Mouse (Mus musculus) bone marrow macrophage, adult 2 months (primary cell): ENCODE data around the gene Prdm11. TPM values are rescaled to one million over a fixed set of nuclear protein-coding genes. Genes with fewer than 3 reads are reported as not detected.

ENCODE experiments used
- H3K27ac ChIP-seq: 2 replicates; pipeline ENCODE4 v1.5.1; 2012; ENCODE audit warnings: low read depth, low read length; ENCODE audit not compliant: insufficient read depth
- H3K4me1 ChIP-seq: 2 replicates; pipeline ENCODE4 v1.6.1; 2012; ENCODE audit warnings: low read length; ENCODE audit not compliant: control insufficient read depth, insufficient read depth
- H3K4me3 ChIP-seq: 2 replicates; pipeline ENCODE4 v1.5.1; 2012; ENCODE audit warnings: mild to moderate bottlenecking, low read length, moderate library complexity; ENCODE audit not compliant: insufficient read depth
- CTCF ChIP-seq: IDR thresholded peaks from 2 replicates; pipeline ENCODE4 v1.5.1; 2012; ENCODE audit warnings: low read depth, mild to moderate bottlenecking, low read length, moderate library complexity
- POLR2A ChIP-seq: IDR thresholded peaks from 2 replicates; pipeline ENCODE4 v1.6.1; 2012; ENCODE audit warnings: mild to moderate bottlenecking, low read depth, low read length, borderline replicate concordance
- polyA plus RNA-seq: library from polyadenylated mRNA; stranded (reverse); fragments of >200 nt; gene quantifications from 2 replicates; pipeline ENCODE4 v1.2.4, GENCODE M21; 2012; ENCODE audit not compliant: missing spikeins, insufficient read depth, insufficient read length

Gene Prdm11
- polyA plus RNA-seq, 1 experiment: 2.9 TPM

DNA sequence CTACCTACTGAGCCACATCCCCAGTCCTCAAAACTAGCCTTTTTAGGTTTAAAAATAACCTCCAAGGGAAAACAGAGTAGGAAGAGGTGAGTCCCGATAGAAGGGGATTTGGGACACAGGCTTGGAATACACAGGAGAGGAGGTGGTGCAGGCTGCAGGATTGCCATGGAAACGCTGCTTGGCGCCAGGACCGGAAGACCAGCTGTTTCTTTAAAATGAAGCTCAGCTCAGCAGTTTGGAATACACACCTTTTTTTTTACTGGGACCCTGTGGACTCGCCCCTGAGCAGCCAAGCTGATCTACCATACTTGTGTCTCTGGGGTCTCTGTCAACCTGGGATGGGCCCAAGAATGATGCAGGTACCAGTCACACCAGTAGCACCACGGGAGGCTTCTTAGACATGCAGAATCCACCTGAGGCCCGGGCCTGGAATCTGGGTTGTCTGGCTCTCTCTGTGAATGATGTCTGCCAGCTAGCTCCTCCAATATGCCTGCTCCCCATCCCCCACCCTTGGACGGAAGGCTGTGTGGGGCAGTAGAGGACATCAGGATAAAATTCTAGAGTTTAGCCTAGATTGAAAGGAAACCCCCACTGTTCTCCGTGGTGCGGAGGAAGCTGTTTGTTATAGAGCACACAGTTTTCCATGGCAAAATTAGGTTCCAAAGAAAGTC is 111.5 kb downstream of the Prdm11 start:
- H3K27ac ChIP-seq: no peak overlapping the region
- H3K4me1 ChIP-seq: no peaks in the 10 kb centered on the region
- TF ChIP-seq POLR2A: no peak
- TF ChIP-seq CTCF: no peak
- H3K4me3 ChIP-seq: no peak overlapping the region

DNA sequence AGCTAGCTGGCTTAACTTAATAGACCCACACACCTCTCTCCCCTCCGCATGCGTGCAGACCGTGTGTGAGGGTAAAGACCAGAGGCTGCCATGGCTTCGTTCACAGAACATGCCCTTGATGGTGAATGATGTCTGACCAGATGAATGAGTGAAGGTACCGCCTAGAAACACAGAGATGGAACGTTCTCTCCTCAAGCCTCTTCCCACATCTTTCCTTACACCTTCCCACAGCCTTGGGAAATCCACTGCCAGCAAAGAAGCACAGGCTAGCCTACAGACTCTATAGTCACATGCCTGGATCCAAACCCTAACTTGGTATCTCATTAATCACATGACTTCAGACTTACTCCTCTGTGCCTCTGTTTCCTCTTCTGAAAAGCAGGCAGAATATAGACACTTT is 112.6 kb downstream of the Prdm11 start:
- no peak overlapping the region for H3K4me3 ChIP-seq

DNA sequence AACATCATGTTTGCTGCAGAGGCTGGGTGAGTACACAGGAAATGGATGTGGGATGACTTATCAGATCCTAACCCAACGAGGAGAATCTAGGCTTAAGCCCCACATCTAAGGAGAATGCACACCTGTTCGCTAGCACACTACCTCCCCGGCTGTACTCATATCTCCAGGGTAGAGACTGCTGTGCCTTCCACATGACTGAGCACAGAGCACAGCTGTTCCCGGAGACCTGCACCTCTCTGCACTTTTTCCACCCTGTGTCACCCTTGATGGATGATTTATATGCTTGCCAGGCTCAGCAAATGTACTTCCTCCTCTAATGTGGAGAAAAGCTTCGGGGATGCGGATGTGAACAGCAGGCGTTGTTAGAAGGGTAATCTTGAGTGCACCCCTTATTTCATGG is 114.9 kb downstream of the Prdm11 start:
- TF ChIP-seq POLR2A (no peak), CTCF (no peak)
- no peaks in the 10 kb centered on the region for H3K4me1 ChIP-seq
- no peak overlapping the region for H3K27ac ChIP-seq
- no peak overlapping the region for H3K4me3 ChIP-seq

More for the DNA sequence above, 112.6 kb downstream of the Prdm11 start:
- TF ChIP-seq CTCF: no peak
- no peak for TF ChIP-seq POLR2A
- no peaks in the 10 kb centered on the region for H3K4me1 ChIP-seq
- no peak overlapping the region for H3K27ac ChIP-seq

GRCm38 (mm10) chr2:92929696-92930095 is 116.3 kb downstream of the Prdm11 start:
- TF ChIP-seq POLR2A (no peak), CTCF (no peak)
- Histone ChIP-seq H3K27ac (no peak overlapping the region), H3K4me1 (no peaks in the 10 kb centered on the region), H3K4me3 (no peak overlapping the region)

DNA sequence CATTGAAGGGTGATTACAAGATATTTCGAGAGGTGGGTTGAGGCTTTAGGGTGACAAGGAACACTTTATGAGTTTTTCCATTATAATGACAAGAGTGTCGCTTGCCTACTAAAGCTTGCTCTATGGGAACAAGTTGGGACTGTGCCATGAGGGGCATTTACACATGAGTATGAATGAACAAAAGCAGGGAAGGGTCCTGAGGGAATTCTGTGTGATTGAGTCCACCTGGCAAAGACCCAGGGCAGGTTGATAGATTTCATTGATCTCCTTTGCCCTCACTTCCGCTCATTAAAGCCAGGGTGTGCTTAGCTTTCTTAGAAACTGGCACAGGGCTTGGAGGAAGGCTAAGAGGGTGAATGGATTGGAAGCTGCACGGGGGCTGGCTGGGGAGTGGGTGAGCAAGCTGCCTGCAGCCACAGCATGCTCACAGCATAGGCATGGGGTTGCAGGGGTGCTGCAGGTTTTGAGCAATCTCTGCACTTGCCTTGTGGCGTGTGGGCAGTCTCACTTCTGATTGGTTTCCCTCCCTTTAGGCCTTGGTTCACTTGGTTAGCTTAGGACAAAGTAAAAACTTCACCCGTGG is 121.2 kb downstream of the Prdm11 start:
- TF ChIP-seq POLR2A: no peak
- no peaks in the 10 kb centered on the region for H3K4me1 ChIP-seq
- H3K27ac ChIP-seq: no peak overlapping the region
- H3K4me3 ChIP-seq: no peak overlapping the region

DNA sequence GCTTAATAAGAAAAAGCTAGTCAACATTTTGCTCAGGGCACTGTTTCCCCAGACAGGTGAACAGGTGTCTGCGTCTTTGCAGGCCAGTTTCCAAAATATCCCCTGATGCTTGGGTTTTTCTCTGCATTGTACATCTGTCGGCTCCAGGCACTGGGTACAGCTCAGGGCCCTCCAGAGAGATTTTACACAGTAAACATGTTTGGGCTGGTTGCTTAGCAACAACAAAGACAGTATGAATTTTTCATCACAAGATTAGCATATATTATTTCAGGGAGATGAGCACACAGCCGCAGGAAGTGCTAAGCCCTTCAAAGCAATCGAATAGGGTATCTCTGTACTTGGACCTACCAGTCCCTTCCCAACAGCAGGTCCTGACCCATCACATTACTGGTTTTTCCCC is 125.3 kb downstream of the Prdm11 start:
- Histone ChIP-seq H3K27ac (no peak overlapping the region), H3K4me3 (no peak overlapping the region), H3K4me1 (no peaks in the 10 kb centered on the region)
- no peak for TF ChIP-seq POLR2A
- no peak for TF ChIP-seq CTCF

DNA sequence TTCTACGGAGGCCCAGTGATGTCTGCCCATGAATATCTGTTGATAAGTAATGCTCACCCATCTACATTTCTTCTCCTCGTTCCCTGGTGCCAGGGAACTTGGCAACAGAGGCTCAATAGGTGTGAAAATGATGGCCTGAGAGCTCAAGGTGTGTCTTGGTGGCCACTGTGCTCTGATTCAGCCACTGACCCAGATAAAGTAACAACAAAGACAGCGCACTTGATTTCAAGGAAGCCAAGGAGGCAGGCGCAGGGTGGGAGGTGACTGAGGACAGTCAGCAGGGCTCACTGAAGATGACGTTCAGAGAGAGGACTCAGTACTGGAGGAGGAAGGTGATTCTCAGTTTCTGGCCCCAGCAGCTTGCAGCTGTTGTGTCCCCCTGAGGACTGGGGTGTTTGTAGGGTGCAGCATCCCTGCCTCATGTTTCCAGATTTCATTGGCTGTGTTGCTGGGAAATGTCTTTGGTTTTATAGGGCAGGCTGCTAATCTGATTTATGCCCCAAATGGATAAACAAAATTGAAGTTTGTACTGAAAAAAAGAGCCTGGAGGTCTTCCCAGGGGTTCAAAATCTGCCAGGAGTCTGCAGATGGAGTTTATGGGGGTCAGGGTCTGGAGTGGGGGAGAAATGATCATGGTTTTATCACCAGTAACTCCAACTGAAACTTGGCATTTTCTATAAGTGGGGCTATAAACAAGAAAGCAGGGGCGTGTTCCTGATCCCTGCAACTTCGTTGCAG is 128.4 kb downstream of the Prdm11 start:
- H3K27ac ChIP-seq: no peak overlapping the region
- no peaks in the 10 kb centered on the region for H3K4me1 ChIP-seq
- no peak overlapping the region for H3K4me3 ChIP-seq
- TF ChIP-seq POLR2A (no peak), CTCF (no peak)

GRCm38 (mm10) chr2:92915659-92916631 is 130.0 kb downstream of the Prdm11 start:
- TF ChIP-seq CTCF: no peak
- no peak for TF ChIP-seq POLR2A
- H3K27ac ChIP-seq: no peak overlapping the region
- no peaks in the 10 kb centered on the region for H3K4me1 ChIP-seq
- H3K4me3 ChIP-seq: no peak overlapping the region

Other genes starting within 250 kb of the Prdm11 start
- 0.21 TPM in 1 of 2 replicates, not detected in the other for gene Syt13, start 131.1 kb downstream of the Prdm11 start, polyA plus RNA-seq
- gene Trp53i11, start 141.4 kb upstream of the Prdm11 start, polyA plus RNA-seq: not detected in 2 replicates